Mouse (Mus musculus) limb, embryonic 14.5 days (tissue): ENCODE measurements around the gene Slc29a2. TPM values are rescaled to one million over a fixed set of nuclear protein-coding genes. Genes with fewer than 3 reads are reported as not detected.

Source experiments
- ATAC-seq: fragments of 200-750 bp; cut with Nextera tagmentation; 2 replicates; pipeline ENCODE4 v1.8.0; 2017; ENCODE audit warnings: low read depth, moderate number of reproducible peaks, moderate TSS enrichment; ENCODE audit not compliant: low FRiP score
- DNase-seq: peaks from one replicate; pipeline ENCODE4 v3.0.0-alpha.2; 2015; ENCODE audit warnings: low spot score
- H3K27ac ChIP-seq: fragments of 300-500 bp; sonication (generic); replicated peaks from 2 replicates; pipeline ENCODE4 v1.5.1; 2014; ENCODE audit warnings: low read depth, mild to moderate bottlenecking, low read length, moderate library complexity, mixed read lengths
- H3K27me3 ChIP-seq: fragments of 300-500 bp; sonication (generic); 2 replicates; pipeline ENCODE4 v1.6.1; 2014; ENCODE audit warnings: low read length, mixed read lengths; ENCODE audit not compliant: control insufficient read depth, insufficient read depth
- H3K36me3 ChIP-seq: fragments of 300-500 bp; sonication (generic); 2 replicates; pipeline ENCODE4 v1.6.1; 2014; ENCODE audit warnings: mild to moderate bottlenecking, low read length, moderate library complexity, mixed read lengths; ENCODE audit not compliant: control insufficient read depth, insufficient read depth
- H3K4me1 ChIP-seq: fragments of 300-500 bp; sonication (generic); 2 replicates; pipeline ENCODE4 v1.6.1; 2014; ENCODE audit warnings: antibody characterized with exemption, low read length, mixed read lengths; ENCODE audit not compliant: control insufficient read depth, insufficient read depth
- H3K4me2 ChIP-seq: fragments of 300-500 bp; sonication (generic); replicated peaks from 2 replicates; pipeline ENCODE4 v1.6.1; 2014; ENCODE audit warnings: low read depth, mild to moderate bottlenecking, low read length, moderate library complexity; ENCODE audit not compliant: severe bottlenecking
- H3K4me3 ChIP-seq: fragments of 300-500 bp; sonication (generic); replicated peaks from 2 replicates; pipeline ENCODE4 v1.5.1; 2014; ENCODE audit warnings: low read length
- H3K9ac ChIP-seq: fragments of 300-500 bp; sonication (generic); 2 replicates; pipeline ENCODE4 v1.6.1; 2014; ENCODE audit warnings: mild to moderate bottlenecking, low read depth, low read length, moderate library complexity; ENCODE audit not compliant: severe bottlenecking
- H3K9me3 ChIP-seq: fragments of 300-500 bp; sonication (generic); 2 replicates; pipeline ENCODE4 v1.6.1; 2016; ENCODE audit warnings: low read length; ENCODE audit not compliant: control insufficient read depth
- POLR2A ChIP-seq: fragments of 200-500 bp; IDR thresholded peaks from 2 replicates; pipeline ENCODE4 v1.8.0; 2012; ENCODE audit warnings: inconsistent platforms, mild to moderate bottlenecking, moderate library complexity, borderline replicate concordance; ENCODE audit not compliant: insufficient read depth, insufficient read length; ENCODE audit errors: extremely low read depth
- WGBS: fragments of 180-500 bp; shearing (Covaris S2); extraction: QIAGEN DNeasy Blood & Tissue Kit; methylation state at CpG from one replicate; pipeline ENCODE4 v1.1.7; 2014; 5-methylcytosine and 5-hydroxymethylcytosine counted together
- polyA plus RNA-seq, 2 experiments: library from polyadenylated mRNA; depleted of rRNA in 1 of 2; stranded (reverse) in 1 of 2; unstranded in 1 of 2; fragments of >200 nt; fragmentation: Nextera tagmentation in 1 of 2; extraction: Ambion mirVana in 1 of 2; gene quantifications; 2 replicates each; pipeline versions ENCODE4 v1.2.1 to v1.2.3; 2012 to 2014

The Slc29a2 gene
- polyA plus RNA-seq, 2 experiments: 3.7 to 15.7 TPM

GRCm38 (mm10) chr19:5060365-5061330, 37.0 kb downstream of the Slc29a2 start:
- Histone ChIP-seq H3K36me3 (no peaks in the 10 kb centered on the region), H3K4me1 (peaks cover 37% of the 10 kb centered on the region), H3K9ac (no peak overlapping the region), H3K27ac (0 out of 2 replicates have a peak overlapping the region, but pooled peaks have one; percentile 38), H3K4me2 (no peak overlapping the region), H3K9me3 (no peaks in the 10 kb centered on the region), H3K27me3 (no peaks in the 10 kb centered on the region), H3K4me3 (no peak overlapping the region)
- DNase-seq (no peak), ATAC-seq (peak; percentile 29)
- no peak for TF ChIP-seq POLR2A
- WGBS: 31% methylated on average over 5 of the region's 5 CpGs

DNA sequence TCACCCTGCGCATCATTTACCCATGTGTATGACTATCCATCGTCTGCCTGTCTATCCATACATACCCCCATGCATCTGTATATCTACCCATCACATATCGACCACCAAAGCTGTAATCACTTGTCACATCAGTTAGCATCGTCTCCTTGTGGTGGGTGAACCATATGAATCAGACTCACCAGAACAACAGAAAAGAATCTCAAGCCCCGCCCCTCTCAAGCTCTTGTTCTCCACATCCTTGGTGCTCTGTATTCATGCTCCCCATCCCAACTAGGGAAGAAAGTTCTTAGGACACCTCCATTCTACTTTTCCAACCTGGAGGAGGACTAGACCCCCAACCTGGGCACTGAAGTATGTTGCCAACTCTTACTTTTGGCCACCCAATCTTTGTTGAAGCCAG, 38.4 kb downstream of the Slc29a2 start:
- H3K9me3 ChIP-seq: no peaks in the 10 kb centered on the region
- TF ChIP-seq POLR2A: no peak
- ATAC-seq (no peak), DNase-seq (no peak)
- no peaks in the 10 kb centered on the region for H3K27me3 ChIP-seq
- no peak overlapping the region for H3K4me2 ChIP-seq
- no peak overlapping the region for H3K4me3 ChIP-seq
- WGBS: 88% methylated on average over 5 of the region's 5 CpGs
- H3K4me1 ChIP-seq: peaks cover 38% of the 10 kb centered on the region
- H3K9ac ChIP-seq: no peak overlapping the region
- no peak overlapping the region for H3K27ac ChIP-seq
- H3K36me3 ChIP-seq: no peaks in the 10 kb centered on the region

GRCm38 (mm10) chr19:5062446-5062845, 38.8 kb downstream of the Slc29a2 start:
- DNase-seq (no peak), ATAC-seq (no peak)
- 43% methylated on average over 6 of the region's 6 CpGs for WGBS
- Histone ChIP-seq H3K27ac (no peak overlapping the region), H3K9me3 (no peaks in the 10 kb centered on the region), H3K4me2 (no peak overlapping the region), H3K4me1 (peaks cover 42% of the 10 kb centered on the region), H3K9ac (no peak overlapping the region), H3K36me3 (no peaks in the 10 kb centered on the region), H3K4me3 (no peak overlapping the region), H3K27me3 (no peaks in the 10 kb centered on the region)
- TF ChIP-seq POLR2A: no peak

GRCm38 (mm10) chr19:5065104-5065503, 41.4 kb downstream of the Slc29a2 start:
- no peak for TF ChIP-seq POLR2A
- Histone ChIP-seq H3K4me3 (no peak overlapping the region), H3K36me3 (no peaks in the 10 kb centered on the region), H3K4me2 (no peak overlapping the region), H3K9me3 (no peaks in the 10 kb centered on the region), H3K4me1 (peaks cover 42% of the 10 kb centered on the region), H3K27ac (no peak overlapping the region), H3K9ac (no peak overlapping the region), H3K27me3 (no peaks in the 10 kb centered on the region)
- WGBS: 69% methylated on average over 7 of the region's 7 CpGs
- DNase-seq (no peak), ATAC-seq (no peak)

GRCm38 (mm10) chr19:5067040-5067799, 43.6 kb downstream of the Slc29a2 start:
- Histone ChIP-seq H3K9ac (peak overlapping the region; percentile 76), H3K9me3 (no peaks in the 10 kb centered on the region), H3K4me1 (peaks cover 44% of the 10 kb centered on the region), H3K36me3 (no peaks in the 10 kb centered on the region), H3K4me3 (peak overlapping the region; percentile 64), H3K27ac (peak overlapping the region; percentile 87), H3K27me3 (no peaks in the 10 kb centered on the region), H3K4me2 (peak overlapping the region; percentile 94)
- DNase-seq (no peak), ATAC-seq (no peak)
- WGBS: 4% methylated on average over 15 of the region's 15 CpGs
- TF ChIP-seq POLR2A: 0 out of 2 replicates have a peak, but pooled peaks have one; percentile 6
